Mouse (Mus musculus) gastrocnemius, postnatal 10 days (tissue): ENCODE data around the gene Tubb4a. TPM values are rescaled to one million over a fixed set of nuclear protein-coding genes. Genes with fewer than 3 reads are reported as not detected.

Experiments used
- DNase-seq: peaks from one replicate; pipeline ENCODE4 v3.0.0; 2021; ENCODE audit warnings: mixed read lengths
- total RNA-seq, 2 experiments: library from RNA; stranded (reverse); gene quantifications; 2 replicates each; pipeline ENCODE4 v1.2.3; 2021

Gene Tubb4a
- total RNA-seq, 2 experiments from 2014 or later: 4.2 to 4.6 TPM

GRCm38 (mm10) chr17:57102276-57102675, 14.7 kb upstream of the Tubb4a start:
- no peak for DNase-seq

- DNase-seq: no peak
Measured at GRCm38 (mm10) chr17:57099629-57100325, 12.2 kb upstream of the Tubb4a start.

GRCm38 (mm10) chr17:57098321-57098720, 10.7 kb upstream of the Tubb4a start:
- DNase-seq: no peak

DNA sequence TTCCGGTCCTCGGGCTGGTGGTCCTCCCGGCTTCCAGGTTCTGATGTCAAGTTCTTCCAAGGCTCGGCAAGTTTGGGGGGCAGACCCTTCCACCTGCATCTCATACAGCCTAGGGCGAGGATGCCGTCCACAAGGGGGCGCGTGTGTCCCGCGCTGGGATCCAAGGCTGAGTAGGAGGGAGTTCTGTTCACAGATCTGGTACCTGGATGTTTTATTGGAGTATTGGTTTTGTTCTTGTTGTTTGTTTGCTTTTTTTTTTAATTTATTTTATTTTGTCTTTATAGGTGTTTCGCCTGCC, 9.0 kb upstream of the Tubb4a start:
- DNase-seq: peak; percentile 87

- DNase-seq: no peak
Measured at GRCm38 (mm10) chr17:57095855-57096622, 8.5 kb upstream of the Tubb4a start.

DNA sequence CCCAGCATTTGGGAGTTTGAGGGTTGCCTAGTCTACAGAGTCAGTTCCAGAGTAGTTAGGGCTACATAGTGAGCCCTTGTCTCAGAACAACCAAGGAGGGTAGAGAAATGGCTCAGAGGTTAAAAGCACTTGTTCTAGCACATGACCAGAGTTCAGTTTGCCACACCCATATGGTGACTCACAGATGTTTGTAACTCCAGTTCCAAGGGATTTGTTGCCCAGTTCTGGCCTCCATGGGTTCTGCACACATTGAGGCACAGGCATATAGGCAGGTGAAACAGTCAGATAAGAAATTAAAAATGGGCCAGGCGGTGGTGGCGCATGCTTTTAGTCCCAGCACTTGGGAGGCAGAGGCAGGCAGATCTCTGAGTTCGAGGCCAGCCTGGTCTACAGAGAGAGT, 6.6 kb upstream of the Tubb4a start:
- no peak for DNase-seq

GRCm38 (mm10) chr17:57085970-57086757, 1.4 kb downstream of the Tubb4a start:
- DNase-seq: no peak

DNA sequence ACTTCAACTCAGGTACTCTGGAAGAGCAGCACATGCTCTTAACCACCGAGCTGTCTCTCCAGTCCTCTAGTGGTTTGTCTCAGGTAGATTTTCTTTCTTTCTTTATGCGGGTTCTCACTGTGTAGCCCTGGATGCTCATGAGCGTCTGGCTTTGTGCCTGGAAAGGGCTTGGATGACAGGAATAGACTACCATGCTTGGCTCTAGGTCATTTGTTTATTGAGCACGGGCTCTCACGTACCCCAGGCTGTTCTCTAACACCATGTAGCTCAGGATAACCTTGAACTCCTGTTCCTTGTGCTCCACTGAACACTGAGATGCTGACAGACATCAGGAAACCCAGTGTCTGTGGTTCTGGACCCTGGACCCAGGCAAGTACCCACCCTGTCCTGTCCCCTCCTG, 5.1 kb downstream of the Tubb4a start:
- no peak for DNase-seq

- no peak for DNase-seq
Measured at GRCm38 (mm10) chr17:57081234-57081842, 6.2 kb downstream of the Tubb4a start.

DNA sequence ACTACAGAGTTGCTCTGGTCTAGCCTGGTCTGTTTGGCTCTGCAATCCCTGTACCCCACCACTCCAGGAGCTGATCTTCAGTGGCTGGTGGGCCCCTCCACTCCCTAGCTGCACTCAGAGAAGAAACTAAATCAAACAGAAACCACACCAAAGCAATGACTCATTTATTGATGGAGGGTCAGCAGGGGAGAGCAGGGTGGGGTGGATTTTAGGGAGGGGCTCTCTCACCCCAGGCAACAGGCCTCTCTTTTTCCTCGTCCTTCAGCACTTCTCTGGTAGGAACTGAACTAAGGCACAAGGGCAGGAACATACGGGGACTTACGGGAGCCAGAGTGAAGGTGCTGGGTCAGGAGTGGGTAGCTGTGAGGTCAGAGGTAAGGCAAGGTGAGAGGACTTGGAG, 7.7 kb downstream of the Tubb4a start:
- DNase-seq: no peak

DNA sequence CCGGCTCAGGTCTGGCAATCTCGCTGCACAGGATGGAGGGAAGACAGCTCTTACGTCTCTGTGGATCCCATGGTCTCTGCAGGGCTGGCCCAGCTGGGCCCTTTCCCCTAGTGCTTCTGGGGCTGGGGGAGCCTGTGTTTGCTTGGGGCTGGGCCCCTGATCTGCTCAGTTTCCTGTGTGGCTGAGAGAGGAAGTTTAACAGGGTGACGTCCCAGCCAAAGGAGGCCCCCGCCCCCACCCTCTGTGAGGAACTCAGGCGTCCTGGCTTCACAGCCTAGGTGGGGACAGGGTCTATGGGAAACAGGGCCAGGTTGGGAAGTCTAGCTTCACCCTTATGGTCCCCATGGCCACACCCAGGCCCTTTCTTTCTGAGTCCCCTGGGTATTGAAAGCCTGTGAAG, 9.2 kb downstream of the Tubb4a start, which contains the start of gene Dennd1c:
Gene Dennd1c (minus strand): TSS at position 179 of the 400 bp plus-strand sequence.
- DNase-seq: no peak

DNA sequence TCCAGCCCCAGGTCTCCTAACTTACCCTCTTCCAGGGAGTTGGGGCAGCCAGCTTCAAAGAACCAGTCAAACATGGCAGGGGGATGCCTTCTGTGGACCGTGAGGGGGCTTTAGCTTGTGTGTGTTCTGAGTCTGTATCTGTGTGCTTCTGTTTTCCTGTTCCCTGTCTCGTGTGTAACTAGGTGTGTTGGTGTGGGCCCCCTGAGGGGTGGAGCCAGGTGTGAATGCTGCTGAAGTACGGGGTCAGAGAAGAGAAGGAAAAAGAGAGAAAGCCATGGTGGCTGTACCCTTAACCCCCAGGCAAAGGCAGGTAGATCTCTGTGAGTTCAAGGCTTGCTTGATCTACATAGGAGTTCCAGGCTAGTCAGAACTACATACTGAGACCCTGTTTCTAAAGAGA, 10.7 kb downstream of the Tubb4a start:
- no peak for DNase-seq

GRCm38 (mm10) chr17:57070699-57071098, 16.9 kb downstream of the Tubb4a start:
- no peak for DNase-seq

DNA sequence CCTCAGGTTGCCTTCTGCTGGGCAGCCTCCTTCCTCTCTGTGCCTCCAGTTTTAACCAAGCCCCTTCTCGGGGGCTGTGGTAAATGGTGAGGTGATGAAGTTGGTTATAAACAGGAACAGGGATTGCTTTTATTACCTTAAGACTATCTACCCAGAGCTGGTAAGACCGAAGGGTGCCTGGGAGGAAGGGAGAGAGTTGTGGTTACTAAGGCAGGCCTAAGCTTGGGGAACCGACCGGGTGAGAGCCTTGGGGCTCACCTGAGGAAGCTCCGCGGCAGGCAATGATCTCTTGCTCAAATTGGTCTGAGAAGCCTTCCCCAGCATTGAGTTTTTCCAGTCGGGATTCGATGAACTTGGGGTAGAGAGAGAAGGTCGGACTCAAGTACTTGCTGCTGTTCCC, 17.3 kb downstream of the Tubb4a start:
- no peak for DNase-seq

- DNase-seq: no peak
Measured at GRCm38 (mm10) chr17:57066908-57067307, 20.7 kb downstream of the Tubb4a start.

DNA sequence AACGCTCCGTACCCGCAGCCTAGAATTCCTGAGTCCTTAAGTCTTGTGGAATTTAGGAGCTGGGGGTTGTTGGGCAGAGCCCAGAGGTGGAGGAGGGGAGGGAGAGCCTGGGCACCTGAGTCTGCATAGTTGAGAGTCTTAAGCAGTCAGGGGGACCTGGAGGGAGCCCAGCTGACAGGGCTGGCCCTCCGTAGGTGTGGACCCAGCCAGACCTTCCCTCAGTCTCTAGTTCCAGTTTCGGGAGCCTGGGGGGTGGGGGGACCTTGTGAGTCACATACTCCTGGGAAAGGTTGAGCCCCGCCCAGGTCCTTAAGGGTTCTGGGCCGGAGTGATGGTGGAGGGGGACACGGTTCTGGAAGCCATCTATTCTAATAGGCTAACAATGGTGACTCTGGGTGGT, 24.6 kb downstream of the Tubb4a start:
- no peak for DNase-seq

- DNase-seq: no peak
Measured at GRCm38 (mm10) chr17:57062548-57062947, 25.0 kb downstream of the Tubb4a start.

- no peak for DNase-seq
Measured at GRCm38 (mm10) chr17:57062011-57062521, 25.5 kb downstream of the Tubb4a start.

GRCm38 (mm10) chr17:57061069-57061468, 26.5 kb downstream of the Tubb4a start:
- DNase-seq: no peak

- DNase-seq: peak; percentile 88
Measured at GRCm38 (mm10) chr17:57060231-57060801, 27.3 kb downstream of the Tubb4a start.

DNA sequence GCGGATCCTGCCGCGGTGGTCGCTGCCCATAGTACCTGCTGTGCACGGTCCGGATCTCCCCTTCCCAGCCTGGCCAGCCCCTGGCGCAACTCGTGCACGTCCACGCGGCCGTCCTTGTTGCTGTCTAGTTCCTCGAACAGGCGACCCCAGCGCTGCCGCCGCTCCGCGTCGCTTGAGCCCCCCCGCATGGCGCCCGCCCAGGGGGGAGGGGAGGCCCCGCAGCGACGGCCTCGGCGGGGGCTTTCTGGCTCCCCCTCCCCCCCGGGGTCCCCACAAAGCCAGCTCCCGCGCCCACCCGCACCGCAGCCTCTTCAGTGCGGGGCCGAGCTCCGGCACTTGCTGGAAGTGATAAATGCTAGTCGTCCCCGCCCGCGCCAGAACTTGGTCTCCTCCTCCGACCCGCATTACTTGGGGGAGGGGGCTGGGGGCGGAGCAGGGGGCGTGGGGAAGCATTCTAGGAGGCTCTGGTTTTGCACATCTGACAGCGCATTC, 28.1 kb downstream of the Tubb4a start, which contains the start of gene Slc25a23:
Gene Slc25a23 (minus strand): TSS at position 378 of the 492 bp plus-strand sequence.
- peak; percentile 67 for DNase-seq
